12 mouse cellular contexts compared by ENCODE assay signal in genomic region chr7:80642976-80643666, GRCm38 (mm10). TPM values are rescaled to one million over a fixed set of nuclear protein-coding genes. Genes with fewer than 3 reads are reported as not detected.
DNase-seq lines count a peak whose midpoint lies in the region; ATAC-seq and TF ChIP-seq lines count a peak whose summit lies in the region.
"Had no signal": no experiment of that assay in that cellular context is flagged by ENCODE, and none has a peak within 500 bp of the region (broad histone marks: within the 10 kb centered on the region; RNA-seq: fewer than 3 reads in every experiment).

No protein-coding gene starts in this region.

- peaks cover 43% of the 10 kb centered on the region for H3K4me1 ChIP-seq in heart, embryonic 16.5 days (ENCODE audit: control insufficient read depth, insufficient read depth, low read length)
- H3K4me1 ChIP-seq in olfactory bulb, adult 2 months (ENCODE audit: control insufficient read depth, insufficient read depth, low read length): peaks cover 58% of the 10 kb centered on the region

- ATAC-seq in heart, embryonic 16.5 days (replicated peaks; ENCODE audit: extremely low read depth, insufficient read depth, low FRiP score): no peak
- ATAC-seq in activated CD4-positive, CD25-positive, alpha-beta regulatory T cell, adult 4 months: peak; percentile 46

- DNase-seq in heart, postnatal 36 days: no peak
- peak; percentile 70 for DNase-seq in CD4-positive, CD25-positive, alpha-beta regulatory T cell, adult 2 months (ENCODE audit: low read depth, low spot score)
- DNase-seq in left cerebral cortex, adult 2 months (ENCODE audit: extremely low spot score in 1 of 2, low spot score in 2 of 2): no peak
- no peak for DNase-seq in kidney, postnatal 10 days
- no peak for DNase-seq in left cerebral cortex, postnatal 25 days (ENCODE audit: low spot score in 2 of 2)
- DNase-seq: adrenal gland, postnatal 36 days; kidney, adult 8-10 months; lung, postnatal 14 days had no signal

- H3K4me3 ChIP-seq in heart, embryonic 16.5 days (ENCODE audit: low read length): no peak overlapping the region
- H3K4me3 ChIP-seq in olfactory bulb, adult 2 months (ENCODE audit: insufficient read depth, low read depth, low read length): no peak overlapping the region
- H3K4me3 ChIP-seq in left cerebral cortex, adult 2 months: no peak overlapping the region
- H3K4me3 ChIP-seq: heart, embryonic 12.5 days had no signal

- no peak overlapping the region for H3K9ac ChIP-seq in heart, embryonic 16.5 days (ENCODE audit: low read length)
- H3K9ac ChIP-seq: heart, embryonic 12.5 days had no signal

- 74% methylated on average over 8 of the region's 8 CpGs for WGBS in heart, embryonic 16.5 days
- 12% methylated on average over 8 of the region's 8 CpGs for WGBS in olfactory bulb, adult 2 months

- no peak for TF ChIP-seq POLR2A in olfactory bulb, adult 2 months (IDR thresholded peaks at IDR 0.05; ENCODE audit: insufficient read depth, low read depth, low read length)

- intact Hi-C loops in heart, postnatal 36 days (cut with DNase I): no loop called here
- intact Hi-C loops in left cerebral cortex, adult 2 months (cut with DNase I): no loop called here
- intact Hi-C loops in left cerebral cortex, postnatal 25 days (cut with DNase I): no loop called here

- no peaks in the 10 kb centered on the region for H3K9me3 ChIP-seq in heart, embryonic 16.5 days (replicated peaks; ENCODE audit: control insufficient read depth, low read length)
- H3K9me3 ChIP-seq: heart, embryonic 12.5 days had no signal

- no peaks in the 10 kb centered on the region for H3K27me3 ChIP-seq in heart, embryonic 16.5 days (ENCODE audit: control insufficient read depth, insufficient read depth, low read length)
- H3K27me3 ChIP-seq: heart, embryonic 12.5 days had no signal

- no peak for TF ChIP-seq CTCF in olfactory bulb, adult 2 months (IDR thresholded peaks at IDR 0.05; ENCODE audit: insufficient read depth, low read depth, low read length)
- TF ChIP-seq CTCF in left cerebral cortex, adult 2 months (IDR thresholded peaks at IDR 0.05): no peak

- H3K36me3 ChIP-seq in heart, embryonic 16.5 days (ENCODE audit: control insufficient read depth, insufficient read depth): no peaks in the 10 kb centered on the region
- H3K36me3 ChIP-seq: heart, embryonic 12.5 days had no signal

- peak overlapping the region; percentile 7; the same call in 1 of the 2 replicates for H3K27ac ChIP-seq in heart, embryonic 16.5 days (ENCODE audit: low read length)
- H3K27ac ChIP-seq in olfactory bulb, adult 2 months (ENCODE audit: insufficient read depth, low read depth, low read length): peak overlapping the region; percentile 76
- H3K27ac ChIP-seq in left cerebral cortex, adult 2 months: no peak overlapping the region

- H3K4me2 ChIP-seq in heart, embryonic 16.5 days (ENCODE audit: low read depth, low read length): no peak overlapping the region
- H3K4me2 ChIP-seq: heart, embryonic 12.5 days had no signal

RNA-seq across cellular contexts. Expression of gene Crtc3, which starts 45.6 kb away (rescaled TPM):
- 17.8 and 19.9 TPM in 2 replicates for polyA plus RNA-seq in heart, embryonic 16.5 days (2015; fragmentation: Nextera tagmentation; extraction: Ambion mirVana)
- 10 to 100 TPM; 12.6 to 14.0 TPM for total RNA-seq in heart, postnatal 36 days (2021)
- 10 to 100 TPM; 16.6 to 17.1 TPM for polyA plus RNA-seq in activated CD4-positive, CD25-positive, alpha-beta regulatory T cell, adult 4 months (2017; shearing (Covaris generic))
- not detected in 2 replicates for polyA plus RNA-seq in olfactory bulb, adult 2 months (2012; ENCODE audit: insufficient read depth, insufficient read length, low replicate concordance, missing spikeins)
- 10 to 100 TPM; 14.9 to 16.5 TPM for total RNA-seq in left cerebral cortex, adult 2 months (2021)
- 10 to 100 TPM; 12.7 to 13.4 TPM for total RNA-seq in left cerebral cortex, postnatal 25 days (2021)
